Mouse (Mus musculus) hindbrain, embryonic 14.5 days (tissue): ENCODE data around the gene Mycbpap. TPM values are rescaled to one million over a fixed set of nuclear protein-coding genes. Genes with fewer than 3 reads are reported as not detected.

Experiments used
- ATAC-seq: fragments of 200-750 bp; cut with Nextera tagmentation; 2 replicates; pipeline ENCODE4 v1.8.0; 2017; ENCODE audit warnings: moderate number of reproducible peaks, mild to moderate bottlenecking, moderate TSS enrichment, moderate library complexity; ENCODE audit not compliant: low FRiP score
- DNase-seq: peaks from one replicate; pipeline ENCODE4 v3.0.0-alpha.2; 2015; ENCODE audit warnings: low spot score
- H3K27ac ChIP-seq: fragments of 300-500 bp; sonication (generic); 2 replicates; pipeline ENCODE4 v1.5.1; 2014; ENCODE audit warnings: mild to moderate bottlenecking, moderate library complexity
- H3K27me3 ChIP-seq: fragments of 300-500 bp; sonication (generic); 2 replicates; pipeline ENCODE4 v1.6.1; 2014; ENCODE audit warnings: mild to moderate bottlenecking, low read length, mixed read lengths; ENCODE audit not compliant: control insufficient read depth, insufficient read depth
- H3K36me3 ChIP-seq: fragments of 300-500 bp; sonication (generic); replicated peaks from 2 replicates; pipeline ENCODE4 v1.6.1; 2014; ENCODE audit not compliant: control insufficient read depth, insufficient read depth
- H3K4me1 ChIP-seq: fragments of 300-500 bp; sonication (generic); replicated peaks from 2 replicates; pipeline ENCODE4 v1.6.1; 2014; ENCODE audit warnings: antibody characterized with exemption, low read length, mixed read lengths; ENCODE audit not compliant: control insufficient read depth, insufficient read depth
- H3K4me2 ChIP-seq: fragments of 300-500 bp; sonication (generic); replicated peaks from 2 replicates; pipeline ENCODE4 v1.6.1; 2014; ENCODE audit warnings: mild to moderate bottlenecking, moderate library complexity
- H3K4me3 ChIP-seq: fragments of 300-500 bp; sonication (generic); replicated peaks from 2 replicates; pipeline ENCODE4 v1.5.1; 2014; ENCODE audit warnings: mild to moderate bottlenecking, low read length
- H3K9ac ChIP-seq: fragments of 300-500 bp; sonication (generic); 2 replicates; pipeline ENCODE4 v1.6.1; 2014
- H3K9me3 ChIP-seq: fragments of 300-500 bp; sonication (generic); 2 replicates; pipeline ENCODE4 v1.6.1; 2016; ENCODE audit warnings: low read length; ENCODE audit not compliant: control insufficient read depth
- WGBS: fragments of 180-500 bp; shearing (Covaris S2); extraction: QIAGEN DNeasy Blood & Tissue Kit; methylation state at CpG from one replicate; pipeline ENCODE4 v1.1.7; 2014; 5-methylcytosine and 5-hydroxymethylcytosine counted together
- polyA plus RNA-seq: library from polyadenylated mRNA; unstranded; fragments of >200 nt; fragmentation: Nextera tagmentation; extraction: Ambion mirVana; gene quantifications from 2 replicates; pipeline ENCODE4 v1.2.1, GENCODE M21; 2014

The Mycbpap gene
- polyA plus RNA-seq, 1 experiment from 2014 or later: 3.3 TPM

DNA sequence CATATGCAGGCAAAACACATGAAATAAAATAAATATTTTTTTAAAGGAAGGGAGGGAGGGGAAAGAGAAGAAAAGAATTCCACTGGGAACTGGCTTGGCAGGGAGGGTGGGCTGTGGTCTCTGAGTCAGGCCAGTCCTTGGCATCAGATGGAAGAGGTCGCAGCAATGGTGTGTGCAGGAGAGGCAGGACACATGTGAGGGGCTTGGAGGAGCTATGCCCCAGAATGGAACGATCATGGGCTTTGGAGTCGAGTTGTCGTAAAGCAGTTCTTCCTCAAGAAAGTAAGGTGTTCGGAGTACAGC, 28.9 kb upstream of the Mycbpap start:
- 87% methylated on average over 5 of the region's 5 CpGs for WGBS

DNA sequence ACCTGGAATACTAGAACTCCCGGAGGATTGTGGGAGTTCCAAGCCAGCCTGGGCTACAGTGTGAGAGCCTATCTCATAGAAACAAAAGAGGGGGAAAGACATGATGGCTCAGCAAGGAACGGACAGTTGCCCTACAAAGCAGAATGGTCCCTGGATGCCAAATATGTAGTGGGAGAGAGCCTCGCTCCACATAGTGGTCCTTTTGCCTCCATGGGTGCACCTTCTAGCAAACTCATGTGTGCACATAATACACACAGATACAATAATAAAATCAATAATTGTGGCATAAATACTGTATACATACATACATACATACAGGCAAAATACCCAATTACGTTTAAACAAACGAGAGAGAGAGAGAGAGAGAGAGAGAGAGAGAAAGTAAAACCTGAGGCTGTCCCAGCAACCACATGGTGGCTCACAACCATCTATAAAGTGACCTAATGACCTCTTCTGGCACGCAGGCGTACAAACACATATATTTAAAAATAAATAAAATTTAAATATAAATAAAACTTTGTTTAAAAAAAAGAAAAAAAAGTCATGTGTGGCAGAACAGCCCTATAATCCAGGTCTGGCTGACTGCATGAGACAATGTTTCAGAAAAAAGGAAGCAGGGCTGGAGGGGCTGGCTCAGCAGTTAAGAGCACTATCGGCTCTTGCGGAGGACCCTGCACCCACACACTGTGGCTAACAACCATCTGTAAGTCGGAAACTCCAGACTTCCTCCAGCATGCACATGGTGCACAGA, 28.3 kb upstream of the Mycbpap start:
- H3K27ac ChIP-seq: peak overlapping the region; percentile 78; the same call in 1 of the 2 replicates
- no peak for ATAC-seq
- no peak overlapping the region for H3K4me3 ChIP-seq
- peaks cover 5% of the 10 kb centered on the region for H3K4me1 ChIP-seq
- no peaks in the 10 kb centered on the region for H3K36me3 ChIP-seq
- no peaks in the 10 kb centered on the region for H3K27me3 ChIP-seq
- WGBS: 78% methylated on average over 10 of the region's 10 CpGs
- DNase-seq: no peak
- no peaks in the 10 kb centered on the region for H3K9me3 ChIP-seq
- no peak overlapping the region for H3K9ac ChIP-seq
- H3K4me2 ChIP-seq: peak overlapping the region; percentile 92

More for the DNA sequence above, 28.9 kb upstream of the Mycbpap start:
- no peak overlapping the region for H3K4me2 ChIP-seq
- no peak overlapping the region for H3K4me3 ChIP-seq
- no peaks in the 10 kb centered on the region for H3K27me3 ChIP-seq
- DNase-seq (no peak), ATAC-seq (no peak)
- H3K9me3 ChIP-seq: no peaks in the 10 kb centered on the region
- H3K27ac ChIP-seq: no peak overlapping the region
- H3K4me1 ChIP-seq: peaks cover 5% of the 10 kb centered on the region
- no peaks in the 10 kb centered on the region for H3K36me3 ChIP-seq
- no peak overlapping the region for H3K9ac ChIP-seq

DNA sequence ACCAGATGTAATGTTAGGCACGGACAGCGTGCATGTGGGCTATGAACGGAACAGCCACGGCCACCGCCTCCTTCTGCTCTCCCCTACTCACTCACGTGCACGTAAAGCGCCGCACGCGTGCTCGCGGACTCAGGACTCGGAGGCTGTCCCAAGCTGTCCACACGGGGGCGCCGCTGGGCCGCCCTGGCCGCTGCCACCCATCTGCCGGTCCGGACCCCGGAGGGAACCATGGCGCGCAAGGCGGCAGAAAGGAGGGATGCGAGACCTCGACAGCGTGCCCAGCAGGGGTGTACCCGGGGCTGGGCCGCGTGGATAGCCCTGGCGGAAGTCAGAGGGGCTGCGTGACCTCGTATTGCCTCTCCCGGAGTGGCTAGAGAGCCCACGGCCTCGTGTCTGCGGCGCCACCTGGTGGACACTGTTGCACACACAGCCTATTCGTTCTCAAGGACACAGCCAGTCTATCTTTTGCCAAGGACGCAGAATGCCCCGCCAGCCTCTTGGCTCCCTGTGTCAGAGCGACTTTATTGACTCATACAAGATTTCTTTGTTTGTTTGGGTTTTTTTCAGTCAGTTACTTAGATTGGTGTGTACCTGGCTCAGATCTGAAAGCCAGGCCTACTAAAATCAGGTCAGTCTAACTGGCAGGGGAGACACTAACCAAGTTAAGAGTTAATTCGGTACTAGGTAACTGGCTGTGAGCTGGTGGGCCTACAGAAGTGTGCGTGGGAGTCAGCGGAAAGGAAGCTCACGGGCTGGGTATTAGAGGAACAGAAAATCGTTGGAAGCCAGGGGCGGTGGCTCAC, 27.5 kb upstream of the Mycbpap start, which contains the start of gene Rsad1:
Rsad1 (minus strand) TSS at position 368 of the 803 bp plus-strand sequence.
- H3K4me1 ChIP-seq: peaks cover 5% of the 10 kb centered on the region
- peak within 1 kb of the TSS; percentile 43 for H3K4me3 ChIP-seq
- no peaks in the 10 kb centered on the region for H3K9me3 ChIP-seq
- DNase-seq (peak; percentile 95), ATAC-seq (peak; percentile 91)
- peak within 1 kb of the TSS; percentile 92 for H3K4me2 ChIP-seq
- H3K27ac ChIP-seq: peak within 1 kb of the TSS; percentile 78
- WGBS: 5% methylated on average over 49 of the region's 49 CpGs
- H3K27me3 ChIP-seq: no peaks in the 10 kb centered on the region
- H3K9ac ChIP-seq: peak within 1 kb of the TSS; percentile 58
- H3K36me3 ChIP-seq: no peaks in the 10 kb centered on the region

DNA sequence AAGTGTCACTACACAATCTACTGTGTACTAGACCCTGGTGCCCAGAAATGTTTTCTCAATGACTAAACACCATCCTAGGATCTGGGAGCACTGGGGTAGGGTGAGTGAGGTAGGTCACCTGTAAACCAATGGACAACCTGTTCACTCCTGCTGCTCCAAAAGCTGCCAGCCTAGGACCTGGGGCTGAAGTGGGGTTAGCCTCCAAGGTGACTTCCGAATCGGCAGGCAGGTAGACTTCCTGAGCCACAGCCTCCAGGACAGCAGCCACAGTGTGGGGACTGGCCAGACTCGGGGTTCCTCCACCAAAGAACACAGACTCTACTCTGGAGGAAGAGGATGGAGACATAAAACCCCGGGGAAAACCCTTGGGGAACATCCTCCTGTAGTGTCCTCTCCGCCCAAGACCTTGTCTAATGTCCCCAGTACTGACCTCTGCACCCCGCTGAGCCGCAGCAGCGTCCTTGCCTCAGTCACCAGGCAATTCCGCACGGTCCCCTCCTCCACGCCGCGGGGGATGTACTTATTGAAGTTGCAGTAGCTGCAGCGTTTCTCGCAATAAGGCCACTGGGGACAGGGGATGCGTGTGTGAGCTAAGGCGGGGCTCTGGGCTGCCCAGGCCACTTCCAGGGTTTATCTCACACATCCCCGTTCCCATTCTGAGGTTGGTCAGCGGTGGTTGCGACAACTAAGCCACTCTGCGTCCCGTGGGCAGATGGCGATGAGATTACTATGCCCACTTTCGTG, 26.7 kb upstream of the Mycbpap start:
- H3K27me3 ChIP-seq: no peaks in the 10 kb centered on the region
- peak overlapping the region; percentile 78 for H3K27ac ChIP-seq
- DNase-seq (peak; percentile 27), ATAC-seq (peak; percentile 31)
- no peaks in the 10 kb centered on the region for H3K9me3 ChIP-seq
- peak overlapping the region; percentile 92 for H3K4me2 ChIP-seq
- 13% methylated on average over 24 of the region's 24 CpGs for WGBS
- H3K4me1 ChIP-seq: peaks cover 5% of the 10 kb centered on the region
- no peaks in the 10 kb centered on the region; the same call in 1 of the 2 replicates for H3K36me3 ChIP-seq
- peak overlapping the region; percentile 58 for H3K9ac ChIP-seq
- H3K4me3 ChIP-seq: peak overlapping the region; percentile 43

DNA sequence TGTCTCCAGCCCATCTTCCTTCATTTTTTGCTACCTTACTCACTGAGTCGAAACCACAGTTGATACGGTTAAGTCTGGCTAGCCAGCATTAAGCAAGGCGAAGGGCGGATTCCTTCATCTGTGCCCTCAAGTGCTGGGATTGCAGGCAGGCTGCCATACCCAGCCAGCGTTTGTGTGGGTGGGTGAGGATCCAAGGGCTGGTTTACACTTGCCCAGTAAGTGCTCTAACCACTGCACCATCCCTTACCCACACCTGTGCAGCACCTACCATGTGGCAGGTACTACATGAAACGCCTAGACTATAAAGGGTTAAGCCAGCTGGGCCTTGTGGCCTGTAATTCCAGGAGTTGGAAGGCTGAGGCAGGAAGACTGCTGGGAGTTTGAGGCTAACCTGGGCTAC, 25.7 kb upstream of the Mycbpap start:
- DNase-seq (no peak), ATAC-seq (no peak)
- H3K4me2 ChIP-seq: no peak overlapping the region
- H3K27me3 ChIP-seq: no peaks in the 10 kb centered on the region
- no peak overlapping the region for H3K4me3 ChIP-seq
- no peak overlapping the region for H3K27ac ChIP-seq
- 91% methylated on average over 6 of the region's 6 CpGs for WGBS
- H3K4me1 ChIP-seq: peaks cover 5% of the 10 kb centered on the region
- no peak overlapping the region for H3K9ac ChIP-seq
- H3K36me3 ChIP-seq: peaks cover 1% of the 10 kb centered on the region; the same call in 1 of the 2 replicates
- H3K9me3 ChIP-seq: no peaks in the 10 kb centered on the region

DNA sequence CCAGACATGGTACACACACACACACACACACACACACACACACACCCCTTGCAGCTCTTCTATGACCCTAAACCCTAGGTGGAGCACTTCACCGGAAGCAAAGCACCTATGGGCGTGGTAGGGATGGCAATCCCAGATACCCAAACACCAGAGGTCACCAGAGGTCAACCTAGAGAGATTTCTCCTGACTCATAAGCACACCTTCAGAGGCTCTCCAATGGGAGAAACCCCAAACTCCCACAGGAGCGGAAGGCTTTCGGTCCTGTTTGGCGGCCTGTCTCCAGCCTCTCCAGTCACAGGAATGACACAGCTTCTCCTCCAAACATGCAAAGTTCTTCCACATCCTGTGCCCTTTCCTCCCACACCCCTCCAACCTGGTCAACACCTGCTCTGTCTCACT, 24.8 kb upstream of the Mycbpap start:
- Histone ChIP-seq H3K27ac (no peak overlapping the region), H3K4me1 (peaks cover 5% of the 10 kb centered on the region), H3K9ac (no peak overlapping the region), H3K9me3 (no peaks in the 10 kb centered on the region), H3K27me3 (no peaks in the 10 kb centered on the region), H3K36me3 (peaks cover 6% of the 10 kb centered on the region; the same call in 1 of the 2 replicates), H3K4me2 (no peak overlapping the region), H3K4me3 (no peak overlapping the region)
- DNase-seq (no peak), ATAC-seq (no peak)
- 100% methylated on average over 5 of the region's 5 CpGs for WGBS

DNA sequence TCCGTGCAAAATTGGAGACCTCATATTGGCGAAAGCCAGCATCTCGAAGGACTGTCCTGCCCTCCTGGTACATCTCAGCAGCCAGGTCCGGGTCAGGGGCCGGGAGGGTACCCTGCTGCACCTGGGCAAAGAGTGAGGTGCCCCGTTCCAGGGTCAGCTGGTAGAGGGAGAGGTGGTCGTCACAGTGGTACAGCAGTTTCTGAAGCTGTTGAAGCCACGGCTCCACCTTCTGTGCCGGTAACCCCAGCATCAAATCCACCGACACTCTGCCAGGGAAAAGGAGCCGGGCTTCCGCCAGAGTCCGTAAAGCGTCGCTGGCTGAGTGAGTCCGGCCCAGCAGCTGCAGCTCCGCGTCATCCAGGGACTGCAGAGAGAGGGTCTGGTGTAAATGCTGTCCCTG, 22.9 kb upstream of the Mycbpap start:
- no peak for ATAC-seq
- Histone ChIP-seq H3K4me1 (peaks cover 5% of the 10 kb centered on the region), H3K9ac (no peak overlapping the region), H3K9me3 (no peaks in the 10 kb centered on the region), H3K27me3 (no peaks in the 10 kb centered on the region), H3K4me3 (no peak overlapping the region), H3K27ac (no peak overlapping the region), H3K36me3 (peaks cover 6% of the 10 kb centered on the region; the same call in 1 of the 2 replicates), H3K4me2 (peak overlapping the region; percentile 13; the same call in 1 of the 2 replicates)
- WGBS: 45% methylated on average over 18 of the region's 18 CpGs
- no peak for DNase-seq

DNA sequence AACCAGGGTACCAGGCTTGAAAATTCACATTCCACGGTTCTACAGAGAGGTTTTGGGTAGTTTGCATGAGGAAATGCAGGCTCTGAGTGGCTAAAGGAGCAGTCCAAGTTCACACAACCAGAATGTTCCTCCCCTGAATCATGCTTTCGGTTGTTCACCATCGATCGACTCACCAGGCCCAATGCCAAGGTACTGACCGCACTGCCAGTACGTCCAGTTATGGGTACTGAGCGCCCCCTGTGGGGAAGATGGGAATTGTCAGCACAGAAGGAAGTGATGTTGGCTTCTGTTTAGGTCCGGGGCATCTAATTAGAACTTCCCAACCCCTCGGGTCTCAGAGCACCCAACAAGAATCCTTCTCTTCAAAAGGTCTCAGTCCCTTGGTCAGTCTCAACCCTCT, 22.4 kb upstream of the Mycbpap start:
- H3K27me3 ChIP-seq: no peaks in the 10 kb centered on the region
- DNase-seq (peak; percentile 81), ATAC-seq (no peak)
- H3K27ac ChIP-seq: no peak overlapping the region
- H3K4me3 ChIP-seq: no peak overlapping the region
- H3K9me3 ChIP-seq: no peaks in the 10 kb centered on the region
- H3K4me2 ChIP-seq: no peak overlapping the region
- WGBS: 32% methylated on average over 9 of the region's 9 CpGs
- peaks cover 5% of the 10 kb centered on the region for H3K4me1 ChIP-seq
- H3K36me3 ChIP-seq: peaks cover 6% of the 10 kb centered on the region; the same call in 1 of the 2 replicates
- no peak overlapping the region for H3K9ac ChIP-seq

DNA sequence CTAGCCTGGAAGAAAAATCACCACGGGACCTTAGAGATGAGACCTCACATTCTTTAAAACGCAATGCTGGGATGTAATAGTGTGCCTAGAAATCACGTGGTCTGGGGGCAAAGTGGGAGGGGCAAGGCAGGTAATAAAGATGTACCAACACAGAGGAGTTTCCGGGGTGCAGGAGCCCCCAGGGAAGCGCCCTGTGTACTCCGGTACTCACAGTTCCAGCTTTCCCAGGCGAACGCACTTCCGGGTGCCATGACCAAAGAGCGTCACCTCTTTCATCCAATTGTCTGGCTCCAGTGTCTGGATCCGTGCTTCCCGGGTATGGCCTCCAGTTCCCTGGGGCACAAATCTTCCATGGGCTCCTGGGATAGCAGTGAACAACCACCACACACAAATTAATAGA, 21.8 kb upstream of the Mycbpap start:
- no peak overlapping the region for H3K9ac ChIP-seq
- peaks cover 5% of the 10 kb centered on the region for H3K4me1 ChIP-seq
- no peak for DNase-seq
- no peak for ATAC-seq
- 83% methylated on average over 12 of the region's 12 CpGs for whole genome bisulfite sequencing
- H3K4me3 ChIP-seq: no peak overlapping the region
- H3K36me3 ChIP-seq: peaks cover 6% of the 10 kb centered on the region; the same call in 1 of the 2 replicates
- H3K4me2 ChIP-seq: no peak overlapping the region
- no peak overlapping the region for H3K27ac ChIP-seq
- no peaks in the 10 kb centered on the region for H3K9me3 ChIP-seq
- no peaks in the 10 kb centered on the region for H3K27me3 ChIP-seq
